Mouse (Mus musculus) liver, adult 2 months (tissue): ENCODE data around the gene Camkmt.

Source experiments
- CTCF ChIP-seq: fragments of 200-500 bp; IDR thresholded peaks from 2 replicates; pipeline ENCODE4 v1.5.1; 2011; ENCODE audit warnings: low read depth, low read length, control low read depth
- POLR2A ChIP-seq: fragments of 200-500 bp; IDR thresholded peaks from 2 replicates; pipeline ENCODE4 v1.6.1; 2011; ENCODE audit warnings: low read length, control low read depth; ENCODE audit not compliant: insufficient read depth; ENCODE audit errors: extremely low read depth

DNA sequence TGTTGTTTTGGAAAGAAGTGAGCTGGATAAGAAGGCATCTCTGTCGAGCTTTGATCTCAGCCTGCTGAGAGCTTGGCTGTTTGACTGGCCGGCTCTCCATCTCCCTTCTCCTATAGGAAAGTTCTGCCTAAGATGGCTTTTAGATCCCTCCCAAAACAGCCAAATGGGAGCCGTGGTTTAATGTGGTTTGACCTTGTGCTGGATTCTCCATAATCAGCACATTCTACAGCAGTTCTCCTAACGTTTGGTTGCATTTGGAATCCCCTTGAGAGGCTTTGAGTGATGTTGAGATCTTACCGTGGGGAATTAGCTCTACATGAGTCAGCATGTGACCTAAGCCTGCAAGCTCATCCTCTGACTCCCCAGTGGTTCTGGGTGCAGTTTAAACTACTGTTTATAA, 192.1 kb downstream of the Camkmt start:
- TF ChIP-seq POLR2A (no peak), CTCF (no peak)
